Mouse (Mus musculus) hindbrain, embryonic 16.5 days (tissue): ENCODE data around the gene Ccs. TPM values are rescaled to one million over a fixed set of nuclear protein-coding genes. Genes with fewer than 3 reads are reported as not detected.

Source experiments
- ATAC-seq: fragments of 200-750 bp; cut with Nextera tagmentation; 2 replicates; pipeline ENCODE4 v1.8.0; 2017; ENCODE audit warnings: moderate TSS enrichment, moderate library complexity
- H3K27ac ChIP-seq: fragments of 300-500 bp; sonication (generic); 2 replicates; pipeline ENCODE4 v1.5.1; 2014; ENCODE audit warnings: low read depth, mild to moderate bottlenecking, control low read depth, low read length, moderate library complexity
- H3K27me3 ChIP-seq: fragments of 300-500 bp; sonication (generic); replicated peaks from 2 replicates; pipeline ENCODE4 v1.6.1; 2014; ENCODE audit warnings: low read length; ENCODE audit not compliant: control insufficient read depth, insufficient read depth
- H3K36me3 ChIP-seq: fragments of 300-500 bp; sonication (generic); 2 replicates; pipeline ENCODE4 v1.6.1; 2014; ENCODE audit warnings: mild to moderate bottlenecking, low read length, moderate library complexity, mixed read lengths; ENCODE audit not compliant: control insufficient read depth, insufficient read depth
- H3K4me1 ChIP-seq: fragments of 300-500 bp; sonication (generic); 2 replicates; pipeline ENCODE4 v1.6.1; 2014; ENCODE audit warnings: low read depth, low read length; ENCODE audit not compliant: control insufficient read depth, insufficient read depth
- H3K4me2 ChIP-seq: fragments of 300-500 bp; sonication (generic); 2 replicates; pipeline ENCODE4 v1.6.1; 2014; ENCODE audit warnings: mild to moderate bottlenecking, low read length, control low read depth, moderate library complexity
- H3K4me3 ChIP-seq: fragments of 300-500 bp; sonication (generic); 2 replicates; pipeline ENCODE4 v1.5.1; 2014; ENCODE audit warnings: mild to moderate bottlenecking, low read length, control low read depth, moderate library complexity
- H3K9ac ChIP-seq: fragments of 300-500 bp; sonication (generic); 2 replicates; pipeline ENCODE4 v1.6.1; 2014; ENCODE audit warnings: low read depth, mild to moderate bottlenecking, control low read depth, low read length, moderate library complexity
- H3K9me3 ChIP-seq: fragments of 300-500 bp; sonication (generic); 2 replicates; pipeline ENCODE4 v1.6.1; 2014; ENCODE audit warnings: mild to moderate bottlenecking, low read length, moderate library complexity; ENCODE audit not compliant: control insufficient read depth
- WGBS: fragments of 180-500 bp; shearing (Covaris S2); extraction: QIAGEN DNeasy Blood & Tissue Kit; methylation state at CpG from one replicate; pipeline ENCODE4 v1.1.7; 2014; 5-methylcytosine and 5-hydroxymethylcytosine counted together
- polyA plus RNA-seq: library from polyadenylated mRNA; unstranded; fragments of >200 nt; fragmentation: Nextera tagmentation; extraction: Ambion mirVana; gene quantifications from 2 replicates; pipeline ENCODE4 v1.2.1, GENCODE M21; 2015

Ccs gene
- polyA plus RNA-seq, 1 experiment from 2014 or later = 43.0 TPM

- Histone ChIP-seq H3K36me3 (peaks cover 10% of the 10 kb centered on the region; the same call in 1 of the 2 replicates), H3K27me3 (no peaks in the 10 kb centered on the region), H3K27ac (no peak overlapping the region), H3K9ac (no peak overlapping the region), H3K4me3 (no peak overlapping the region), H3K9me3 (no peaks in the 10 kb centered on the region), H3K4me2 (no peak overlapping the region), H3K4me1 (no peaks in the 10 kb centered on the region)
- no peak for ATAC-seq
- 50% methylated on average over 6 of the region's 6 CpGs for WGBS
Observed at GRCm38 (mm10) chr19:4863048-4863447, 23.9 kb upstream of the Ccs start.

GRCm38 (mm10) chr19:4859081-4859480, 19.9 kb upstream of the Ccs start:
- Histone ChIP-seq H3K4me2 (no peak overlapping the region), H3K27ac (no peak overlapping the region), H3K9ac (no peak overlapping the region), H3K4me3 (no peak overlapping the region), H3K9me3 (no peaks in the 10 kb centered on the region), H3K4me1 (peaks cover 12% of the 10 kb centered on the region), H3K36me3 (peaks cover 15% of the 10 kb centered on the region; the same call in 1 of the 2 replicates), H3K27me3 (no peaks in the 10 kb centered on the region)
- WGBS = 83% methylated on average over 6 of the region's 6 CpGs
- ATAC-seq = no peak

- H3K27ac ChIP-seq = no peak overlapping the region
- H3K4me2 ChIP-seq = peak overlapping the region; percentile 96
- peaks cover 12% of the 10 kb centered on the region for H3K4me1 ChIP-seq
- peak overlapping the region; percentile 64 for H3K4me3 ChIP-seq
- no peaks in the 10 kb centered on the region for H3K27me3 ChIP-seq
- no peaks in the 10 kb centered on the region for H3K9me3 ChIP-seq
- no peak for ATAC-seq
- WGBS = 72% methylated on average over 4 of the region's 4 CpGs
- peak overlapping the region; percentile 81 for H3K9ac ChIP-seq
- H3K36me3 ChIP-seq = peaks cover 15% of the 10 kb centered on the region; the same call in 1 of the 2 replicates
Observed at GRCm38 (mm10) chr19:4855951-4856350, 16.8 kb upstream of the Ccs start.

- H3K27ac ChIP-seq = 0 out of 2 replicates have a peak overlapping the region, but pooled peaks have one; percentile 61
Observed at GRCm38 (mm10) chr19:4855470-4855820, 16.3 kb upstream of the Ccs start.

GRCm38 (mm10) chr19:4854552-4855469, 15.7 kb upstream of the Ccs start, which contains the start of gene Ctsf:
Gene Ctsf, plus strand, starts transcription at chr19:4855130.
- Histone ChIP-seq H3K4me2 (peak within 1 kb of the TSS; percentile 96), H3K36me3 (peaks cover 9% of the 10 kb centered on the region; the same call in 1 of the 2 replicates), H3K27me3 (no peaks in the 10 kb centered on the region), H3K9me3 (no peaks in the 10 kb centered on the region), H3K4me3 (peak within 1 kb of the TSS; percentile 64), H3K9ac (peak within 1 kb of the TSS; percentile 81), H3K27ac (0 out of 2 replicates have a peak within 1 kb of the TSS, but pooled peaks have one; percentile 61), H3K4me1 (peaks cover 12% of the 10 kb centered on the region)
- ATAC-seq = peak; percentile 95
- WGBS = 4% methylated on average over 45 of the region's 45 CpGs

More at GRCm38 (mm10) chr19:4855470-4855820, 16.3 kb upstream of the Ccs start:
- WGBS = 2% methylated on average over 14 of the region's 14 CpGs
- no peaks in the 10 kb centered on the region for H3K9me3 ChIP-seq
- ATAC-seq = 0 out of 2 replicates have a peak, but pooled peaks have one; percentile 64
- H3K4me3 ChIP-seq = peak overlapping the region; percentile 64
- peak overlapping the region; percentile 96 for H3K4me2 ChIP-seq
- H3K27me3 ChIP-seq = no peaks in the 10 kb centered on the region
- peaks cover 12% of the 10 kb centered on the region; the same call in 1 of the 2 replicates for H3K36me3 ChIP-seq
- H3K4me1 ChIP-seq = peaks cover 12% of the 10 kb centered on the region
- peak overlapping the region; percentile 81 for H3K9ac ChIP-seq

GRCm38 (mm10) chr19:4850281-4850680, 11.1 kb upstream of the Ccs start:
- H3K4me3 ChIP-seq = no peak overlapping the region
- no peak overlapping the region for H3K27ac ChIP-seq
- H3K36me3 ChIP-seq = no peaks in the 10 kb centered on the region
- H3K4me2 ChIP-seq = no peak overlapping the region
- peaks cover 4% of the 10 kb centered on the region for H3K4me1 ChIP-seq
- H3K9me3 ChIP-seq = no peaks in the 10 kb centered on the region
- no peak for ATAC-seq
- H3K27me3 ChIP-seq = peaks cover 2% of the 10 kb centered on the region; the same call in 1 of the 2 replicates
- 34% methylated on average over 5 of the region's 5 CpGs for WGBS
- no peak overlapping the region for H3K9ac ChIP-seq

- no peak overlapping the region for H3K9ac ChIP-seq
- no peaks in the 10 kb centered on the region for H3K9me3 ChIP-seq
- no peak overlapping the region for H3K4me2 ChIP-seq
- no peak for ATAC-seq
- no peaks in the 10 kb centered on the region for H3K36me3 ChIP-seq
- H3K27ac ChIP-seq = no peak overlapping the region
- WGBS = 54% methylated on average over 4 of the region's 4 CpGs
- peaks cover 2% of the 10 kb centered on the region; the same call in 1 of the 2 replicates for H3K27me3 ChIP-seq
- no peak overlapping the region for H3K4me3 ChIP-seq
- H3K4me1 ChIP-seq = peaks cover 4% of the 10 kb centered on the region
Observed at GRCm38 (mm10) chr19:4849800-4850199, 10.7 kb upstream of the Ccs start.

GRCm38 (mm10) chr19:4847490-4847889, 8.4 kb upstream of the Ccs start:
- Histone ChIP-seq H3K36me3 (no peaks in the 10 kb centered on the region), H3K4me2 (no peak overlapping the region), H3K4me3 (no peak overlapping the region), H3K27me3 (peaks cover 2% of the 10 kb centered on the region; the same call in 1 of the 2 replicates), H3K9ac (no peak overlapping the region), H3K9me3 (no peaks in the 10 kb centered on the region), H3K27ac (no peak overlapping the region), H3K4me1 (no peaks in the 10 kb centered on the region)
- WGBS = 40% methylated on average over 7 of the region's 7 CpGs
- ATAC-seq = no peak

GRCm38 (mm10) chr19:4845846-4846245, 6.7 kb upstream of the Ccs start:
- peaks cover 15% of the 10 kb centered on the region for H3K27me3 ChIP-seq
- H3K4me2 ChIP-seq = no peak overlapping the region
- no peak for ATAC-seq
- H3K4me3 ChIP-seq = no peak overlapping the region
- H3K9me3 ChIP-seq = no peaks in the 10 kb centered on the region
- H3K4me1 ChIP-seq = no peaks in the 10 kb centered on the region
- no peak overlapping the region for H3K27ac ChIP-seq
- no peaks in the 10 kb centered on the region for H3K36me3 ChIP-seq
- no peak overlapping the region for H3K9ac ChIP-seq
- 71% methylated on average over 2 of the region's 2 CpGs for WGBS
